Mouse (Mus musculus) lung, adult 18-20 months (tissue): ENCODE measurements at regions not wholly inside any gene's neighbourhood (a gene's known extent, or its start where the extent isn't known, plus 50 kb on each side); places are given as distances from the start of the nearest gene placed in this dataset.

ENCODE experiments used
- DNase-seq, 2 experiments: peaks; one replicate each; pipeline ENCODE4 v3.0.0; 2022; ENCODE audit warnings: mixed read lengths in 2 of 2

DNA sequence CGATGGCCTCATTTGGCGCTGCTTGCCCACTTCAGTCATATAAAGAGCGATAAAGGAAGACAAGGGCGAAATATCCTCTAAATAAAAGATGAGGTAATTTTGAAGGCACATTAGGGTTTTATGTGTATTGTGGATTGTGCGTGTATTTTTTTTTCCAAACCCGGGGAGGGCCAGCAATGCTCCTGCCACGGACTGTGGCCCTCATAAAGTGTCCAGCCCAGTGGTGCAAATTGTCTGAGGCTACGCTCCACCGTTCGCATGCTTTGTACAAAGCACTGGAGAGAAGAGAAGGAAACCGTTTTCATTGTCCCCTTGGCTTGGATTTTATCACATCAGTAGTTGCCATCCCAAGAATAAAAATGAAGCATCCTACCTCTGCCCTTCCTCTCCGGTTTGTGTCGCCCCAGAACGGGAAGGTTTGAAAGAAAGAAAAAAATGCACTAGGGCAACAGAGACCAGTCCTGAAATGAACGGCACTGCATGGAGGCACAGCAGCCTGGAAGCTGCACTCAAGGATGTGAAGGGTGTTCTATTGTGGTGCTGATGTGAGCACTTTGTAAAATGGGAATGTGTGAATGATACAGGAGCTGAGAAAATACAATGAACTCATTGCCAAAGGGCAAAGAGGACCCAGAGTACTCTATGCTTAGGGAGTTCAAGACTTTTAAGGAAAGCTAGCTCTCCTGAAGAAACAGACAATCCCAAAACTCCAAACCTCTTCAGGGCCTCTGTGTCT is 1004.7 kb upstream of the A1bg start:
- no peak for DNase-seq

- DNase-seq, result no peak
Observed at GRCm38 (mm10) chr15:61920041-61920440, 997.2 kb upstream of the A1bg start.

GRCm38 (mm10) chr15:61913546-61914160 is 990.8 kb upstream of the A1bg start:
- DNase-seq, result peak; percentile 5 to 26

GRCm38 (mm10) chr15:61905165-61905845 is 982.5 kb upstream of the A1bg start:
- no peak for DNase-seq

DNA sequence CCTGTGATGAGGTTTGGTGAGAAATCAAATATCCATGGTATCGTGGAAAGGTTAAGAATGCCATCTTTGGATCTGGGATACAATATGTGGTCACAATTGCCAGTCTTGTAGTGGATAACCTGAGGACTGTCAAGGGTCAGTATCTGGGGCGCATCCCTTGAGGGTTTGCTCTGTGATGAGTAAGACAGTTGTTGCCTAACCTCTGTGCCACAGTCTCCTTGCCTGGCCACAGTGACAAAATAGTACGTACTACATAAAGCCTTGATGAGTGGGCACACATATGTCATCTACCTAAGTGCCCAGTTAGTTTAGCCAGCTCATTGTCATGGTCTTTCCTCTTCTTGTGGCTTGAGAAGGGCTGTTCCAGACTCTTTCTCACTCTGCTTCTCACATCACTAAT is 977.0 kb upstream of the A1bg start:
- no peak for DNase-seq

GRCm38 (mm10) chr15:61897566-61897965 is 974.8 kb upstream of the A1bg start:
- DNase-seq, result no peak

- no peak for DNase-seq
Observed at GRCm38 (mm10) chr15:61890330-61890729, 967.5 kb upstream of the A1bg start.

- DNase-seq, result no peak
Observed at GRCm38 (mm10) chr15:61888569-61889326, 965.9 kb upstream of the A1bg start.

DNA sequence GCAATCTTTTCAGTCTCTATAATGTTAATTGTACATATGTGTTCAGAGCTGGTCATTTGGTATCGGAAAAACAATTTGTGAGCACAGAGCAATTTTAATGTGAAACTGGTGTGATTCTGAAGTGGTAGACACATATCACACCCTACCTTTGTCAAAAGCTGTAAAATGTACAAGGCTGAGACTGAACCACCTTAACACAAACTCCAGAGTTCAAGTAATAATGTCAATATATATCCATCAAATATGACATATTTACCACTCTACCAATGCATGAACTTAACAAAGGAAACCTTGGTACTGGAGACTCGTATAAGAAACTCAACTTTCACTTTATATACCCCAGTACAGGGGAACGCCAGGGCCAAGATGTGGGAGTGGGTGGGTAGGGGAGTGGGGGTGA is 956.6 kb upstream of the A1bg start:
- no peak for DNase-seq

- DNase-seq, result no peak
Observed at GRCm38 (mm10) chr15:61873047-61873446, 950.2 kb upstream of the A1bg start.

GRCm38 (mm10) chr15:61860759-61861158 is 937.9 kb upstream of the A1bg start:
- no peak for DNase-seq

- DNase-seq, result no peak
Observed at GRCm38 (mm10) chr15:61855880-61856279, 933.1 kb upstream of the A1bg start.

DNA sequence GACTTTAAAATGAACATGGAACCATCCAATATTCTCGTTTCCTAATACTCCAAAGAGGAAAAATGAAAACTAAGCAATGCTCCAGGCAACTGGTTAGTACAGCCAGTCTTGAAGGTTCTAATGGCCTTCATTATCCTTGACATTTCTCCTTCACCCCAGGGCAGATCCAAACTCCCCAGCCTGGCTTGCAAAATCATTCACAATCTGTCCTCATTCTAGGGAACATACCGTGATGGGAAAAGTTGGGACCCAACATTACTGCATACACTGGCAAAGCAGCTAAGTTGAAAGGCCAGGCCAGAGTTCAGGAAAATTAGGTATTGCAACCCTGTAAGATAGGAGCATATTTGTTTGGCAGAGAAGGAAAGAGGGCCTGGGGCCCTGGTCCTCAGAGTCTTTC is 889.9 kb upstream of the A1bg start:
- DNase-seq, result no peak

GRCm38 (mm10) chr15:61805379-61805778 is 882.6 kb upstream of the A1bg start:
- DNase-seq, result no peak

- no peak for DNase-seq
Observed at GRCm38 (mm10) chr15:61800155-61800554, 877.3 kb upstream of the A1bg start.

DNA sequence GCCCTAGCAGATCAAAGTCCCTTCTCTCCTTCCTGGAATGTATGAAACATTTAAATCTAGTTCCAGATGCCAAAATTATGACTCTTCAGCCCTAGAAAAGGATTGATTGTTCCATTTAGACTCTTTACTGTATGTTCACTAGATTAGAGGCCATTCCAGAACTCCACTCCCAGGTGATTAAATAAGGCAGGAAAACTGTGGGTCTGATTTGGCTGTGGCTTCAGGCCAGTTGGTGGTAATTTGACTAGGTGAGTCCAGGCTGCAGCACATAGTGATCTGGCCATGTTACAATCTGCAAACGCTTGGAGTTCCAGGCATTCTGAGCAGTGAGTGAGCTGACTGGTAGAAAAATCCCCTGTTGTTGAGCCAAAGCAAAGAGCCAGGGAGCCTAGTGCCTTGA is 875.0 kb upstream of the A1bg start:
- DNase-seq, result peak; percentile 12 to 18

- DNase-seq, result no peak
Observed at GRCm38 (mm10) chr15:61794506-61794905, 871.7 kb upstream of the A1bg start.

DNA sequence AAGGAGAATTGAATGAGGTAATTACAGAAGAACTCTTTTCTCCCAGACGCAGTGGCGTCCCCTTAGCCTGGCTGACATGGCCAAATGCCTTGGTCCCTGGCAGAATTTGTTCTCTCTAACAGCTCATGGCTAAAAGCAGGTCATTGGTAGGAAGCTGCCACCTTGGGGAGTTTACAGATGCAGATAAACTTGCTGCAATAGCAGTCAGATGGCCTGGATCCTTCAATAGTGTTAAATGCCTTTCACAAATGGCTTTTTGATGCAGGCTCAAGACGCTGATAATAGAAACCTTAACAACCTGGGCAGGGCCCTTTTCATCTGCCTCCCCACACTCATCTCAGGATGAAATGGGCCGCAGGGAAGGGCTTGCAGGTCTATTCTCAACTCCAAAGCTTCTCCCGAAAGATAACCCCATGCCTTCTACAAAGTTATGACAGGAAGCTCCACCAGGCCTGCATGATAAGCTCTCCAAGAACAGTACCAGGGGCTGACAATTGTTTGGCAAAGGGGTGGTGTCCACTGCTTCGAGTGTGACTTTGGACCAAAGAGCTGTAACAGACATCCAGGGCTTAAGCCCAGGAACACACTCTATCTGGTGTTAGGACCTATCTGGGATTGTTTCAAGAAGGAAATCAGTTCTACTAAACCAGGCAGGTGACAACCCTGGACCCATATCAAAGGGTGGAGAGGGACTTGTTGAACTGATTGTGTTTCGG is 867.2 kb upstream of the A1bg start:
- no peak for DNase-seq

GRCm38 (mm10) chr15:61787046-61787445 is 864.2 kb upstream of the A1bg start:
- no peak for DNase-seq

GRCm38 (mm10) chr15:61781531-61781930 is 858.7 kb upstream of the A1bg start:
- no peak for DNase-seq

DNA sequence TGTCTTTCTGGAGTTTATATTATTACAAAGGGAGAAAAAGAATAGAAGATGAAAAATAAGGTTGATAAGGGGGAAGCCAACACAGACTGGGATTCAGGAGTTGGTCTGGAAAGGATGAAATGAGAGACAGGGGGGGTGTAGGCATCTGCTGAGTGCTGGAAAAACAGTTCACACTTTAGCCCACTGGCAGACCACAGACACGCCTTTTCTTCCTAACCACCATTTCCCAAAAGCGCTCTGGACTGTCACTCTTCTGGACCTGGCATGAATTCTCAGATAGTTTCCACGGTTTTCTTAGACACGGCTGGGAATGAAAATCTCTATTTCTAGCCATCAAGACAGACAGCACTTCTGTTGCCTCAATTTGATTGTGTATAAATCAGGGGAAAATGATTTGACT is 850.2 kb upstream of the A1bg start:
- DNase-seq, result no peak

GRCm38 (mm10) chr15:61770721-61771542 is 848.1 kb upstream of the A1bg start:
- peak in 1 of 2 experiments; percentile 2 for DNase-seq
